Mouse (Mus musculus) kidney, postnatal 0 days (tissue): ENCODE measurements around the gene Patj. TPM values are rescaled to one million over a fixed set of nuclear protein-coding genes. Genes with fewer than 3 reads are reported as not detected.

Source experiments
- ATAC-seq: fragments of 200-750 bp; cut with Nextera tagmentation; replicated peaks from 2 replicates; pipeline ENCODE4 v1.8.0; 2017; ENCODE audit warnings: low read depth, moderate number of reproducible peaks, moderate TSS enrichment, moderate library complexity; ENCODE audit not compliant: low FRiP score
- DNase-seq: peaks from one replicate; pipeline ENCODE4 v3.0.0-alpha.2; 2016; ENCODE audit warnings: low spot score
- H3K27ac ChIP-seq: fragments of 300-500 bp; sonication (generic); 2 replicates; pipeline ENCODE4 v1.5.1; 2014; ENCODE audit warnings: mild to moderate bottlenecking
- H3K27me3 ChIP-seq: fragments of 300-500 bp; sonication (generic); 2 replicates; pipeline ENCODE4 v1.6.1; 2014; ENCODE audit warnings: low read length, mixed read lengths; ENCODE audit not compliant: insufficient read depth
- H3K36me3 ChIP-seq: fragments of 300-500 bp; sonication (generic); 2 replicates; pipeline ENCODE4 v1.6.1; 2014; ENCODE audit warnings: low read length, mixed read lengths; ENCODE audit not compliant: insufficient read depth
- H3K4me1 ChIP-seq: fragments of 300-500 bp; sonication (generic); replicated peaks from 2 replicates; pipeline ENCODE4 v1.6.1; 2014; ENCODE audit warnings: antibody characterized with exemption, low read length, mixed read lengths; ENCODE audit not compliant: insufficient read depth
- H3K4me2 ChIP-seq: fragments of 300-500 bp; sonication (generic); 2 replicates; pipeline ENCODE4 v1.6.1; 2014; ENCODE audit warnings: mild to moderate bottlenecking, low read length, moderate library complexity, mixed read lengths
- H3K4me3 ChIP-seq: fragments of 300-500 bp; sonication (generic); replicated peaks from 2 replicates; pipeline ENCODE4 v1.5.1; 2014; ENCODE audit warnings: low read depth, low read length
- H3K9ac ChIP-seq: fragments of 300-500 bp; sonication (generic); 2 replicates; pipeline ENCODE4 v1.6.1; 2014; ENCODE audit warnings: low read depth, low read length
- H3K9me3 ChIP-seq: fragments of 300-500 bp; sonication (generic); replicated peaks from 2 replicates; pipeline ENCODE4 v1.6.1; 2016; ENCODE audit warnings: low read length, inconsistent platforms, mixed read lengths
- CTCF ChIP-seq: IDR thresholded peaks from 2 replicates; pipeline ENCODE4 v1.5.1; 2016; ENCODE audit warnings: antibody characterized with exemption, low read depth, mild to moderate bottlenecking, moderate library complexity
- WGBS: fragments of 180-500 bp; shearing (Covaris S2); extraction: QIAGEN DNeasy Blood & Tissue Kit; methylation state at CpG from one replicate; pipeline ENCODE4 v1.1.7; 2014; 5-methylcytosine and 5-hydroxymethylcytosine counted together
- polyA plus RNA-seq: library from polyadenylated mRNA; unstranded; fragments of >200 nt; fragmentation: Nextera tagmentation; extraction: Ambion mirVana; gene quantifications from 2 replicates; pipeline ENCODE4 v1.2.1, GENCODE M21; 2015

The Patj gene
- polyA plus RNA-seq, 1 experiment from 2014 or later, result 15.2 TPM

DNA sequence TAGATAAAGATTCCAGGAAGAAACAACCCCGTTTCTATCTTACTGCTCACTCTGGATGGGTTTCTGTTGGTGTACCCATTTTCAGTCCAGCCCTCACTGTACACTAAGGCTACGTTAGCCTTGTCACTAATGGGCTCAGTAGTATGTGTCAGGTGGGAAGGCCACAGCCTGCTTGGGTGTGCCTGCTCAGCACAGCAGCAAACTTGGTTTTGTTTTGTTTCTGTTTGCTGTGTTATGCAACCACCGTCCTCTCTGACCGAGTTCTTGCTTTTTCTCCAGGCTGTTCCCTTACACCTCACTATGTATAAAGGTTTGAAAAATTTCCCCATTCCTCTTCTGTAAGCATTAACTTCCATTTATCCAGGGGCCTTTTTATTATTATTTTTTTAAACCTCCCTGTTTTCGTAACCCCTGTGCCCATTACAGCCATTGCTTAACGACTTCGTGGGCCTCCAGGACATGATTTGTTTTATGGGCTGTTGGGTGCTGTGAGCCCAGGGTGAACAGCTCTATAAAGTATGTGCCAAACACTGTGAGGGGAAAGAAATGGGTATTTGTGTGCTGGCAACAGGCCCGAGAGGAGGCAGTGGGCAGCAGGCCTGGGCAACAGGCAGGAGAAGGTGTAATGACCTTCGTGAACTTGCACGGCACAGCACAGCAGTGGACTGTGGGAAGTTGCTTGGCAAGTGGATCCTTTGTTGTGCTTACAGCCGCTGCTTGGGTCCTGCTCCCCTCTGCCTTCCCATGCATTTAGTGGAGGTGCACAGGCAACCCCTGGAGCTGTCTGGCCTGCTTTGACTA is 113.1 kb downstream of the Patj start:
- Histone ChIP-seq H3K36me3 (no peaks in the 10 kb centered on the region), H3K27ac (peak overlapping the region; percentile 74), H3K9me3 (no peaks in the 10 kb centered on the region), H3K4me2 (no peak overlapping the region), H3K4me1 (0 out of 2 replicates have a peak, but pooled peaks cover 4% of the 10 kb centered on the region), H3K9ac (no peak overlapping the region), H3K27me3 (no peaks in the 10 kb centered on the region), H3K4me3 (no peak overlapping the region)
- ATAC-seq, result peak; percentile 31; the same call in 1 of the 2 replicates
- WGBS, result 48% methylated on average over 11 of the region's 11 CpGs
- no peak for TF ChIP-seq CTCF
- DNase-seq, result no peak

DNA sequence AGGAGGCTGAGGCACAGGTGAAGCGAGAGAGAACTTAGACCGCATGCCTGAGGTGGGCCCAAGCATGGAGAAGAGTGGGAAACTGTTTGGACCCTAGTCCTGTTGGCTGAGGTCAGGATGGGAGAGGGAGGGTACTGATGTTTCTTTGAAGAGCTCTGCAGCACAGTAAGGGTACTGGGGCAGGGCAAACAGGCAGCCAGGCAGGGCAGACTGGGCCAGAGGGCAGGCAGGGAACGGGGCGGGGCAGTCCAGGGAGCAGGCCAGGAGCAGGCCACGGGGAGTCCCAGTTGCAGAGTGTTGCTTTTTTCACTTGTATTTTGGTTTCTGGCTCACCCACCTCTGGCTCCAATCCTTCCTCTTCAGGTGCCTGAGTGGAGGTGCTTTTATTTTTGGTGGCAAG is 114.4 kb downstream of the Patj start:
- WGBS, result 61% methylated on average over 5 of the region's 5 CpGs
- Histone ChIP-seq H3K27me3 (no peaks in the 10 kb centered on the region), H3K4me3 (no peak overlapping the region), H3K27ac (peak overlapping the region; percentile 74), H3K36me3 (no peaks in the 10 kb centered on the region), H3K4me2 (no peak overlapping the region), H3K9ac (no peak overlapping the region), H3K9me3 (no peaks in the 10 kb centered on the region), H3K4me1 (0 out of 2 replicates have a peak, but pooled peaks cover 4% of the 10 kb centered on the region)
- DNase-seq, result no peak
- TF ChIP-seq CTCF, result no peak
- 0 out of 2 replicates have a peak, but pooled peaks have one; percentile 44 for ATAC-seq

DNA sequence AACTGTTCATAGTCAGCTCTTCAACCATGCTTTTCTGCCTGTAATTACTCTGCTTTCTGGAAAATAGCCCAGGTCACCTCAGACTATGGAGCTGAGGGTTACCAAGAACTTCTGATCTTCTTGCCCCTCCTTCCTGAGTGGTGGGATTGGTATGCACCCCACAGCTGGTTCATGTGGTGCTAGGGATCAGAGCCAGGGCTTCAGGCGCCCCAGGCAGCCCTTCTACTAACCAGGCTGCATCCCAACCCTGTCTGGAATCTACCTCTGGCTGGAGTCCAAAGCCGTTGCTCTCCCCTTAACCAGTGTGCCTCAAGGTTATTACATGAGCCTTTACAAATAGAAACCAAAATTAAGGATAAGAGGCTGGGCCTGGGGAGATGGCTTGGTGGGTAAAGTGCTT is 115.7 kb downstream of the Patj start:
- Histone ChIP-seq H3K9me3 (no peaks in the 10 kb centered on the region), H3K27ac (peak overlapping the region; percentile 51), H3K4me3 (no peak overlapping the region), H3K36me3 (peaks cover 5% of the 10 kb centered on the region; the same call in 1 of the 2 replicates), H3K4me2 (no peak overlapping the region), H3K9ac (no peak overlapping the region), H3K4me1 (0 out of 2 replicates have a peak, but pooled peaks cover 4% of the 10 kb centered on the region), H3K27me3 (no peaks in the 10 kb centered on the region)
- ATAC-seq (peak; percentile 46; the same call in 1 of the 2 replicates), DNase-seq (peak; percentile 54)
- 43% methylated on average over 2 of the region's 2 CpGs for WGBS
- no peak for TF ChIP-seq CTCF

GRCm38 (mm10) chr4:98511964-98512743 is 116.6 kb downstream of the Patj start:
- no peak overlapping the region for H3K4me2 ChIP-seq
- peaks cover 9% of the 10 kb centered on the region; the same call in 1 of the 2 replicates for H3K36me3 ChIP-seq
- no peak overlapping the region for H3K4me3 ChIP-seq
- H3K27me3 ChIP-seq, result no peaks in the 10 kb centered on the region
- H3K9ac ChIP-seq, result no peak overlapping the region
- H3K27ac ChIP-seq, result no peak overlapping the region; the same call in 1 of the 2 replicates
- WGBS, result 84% methylated on average over 10 of the region's 10 CpGs
- 0 out of 2 replicates have a peak, but pooled peaks cover 4% of the 10 kb centered on the region for H3K4me1 ChIP-seq
- TF ChIP-seq CTCF, result 0 out of 2 replicates have a peak, but pooled peaks have one; percentile 7
- no peaks in the 10 kb centered on the region for H3K9me3 ChIP-seq
- ATAC-seq (no peak), DNase-seq (no peak)

DNA sequence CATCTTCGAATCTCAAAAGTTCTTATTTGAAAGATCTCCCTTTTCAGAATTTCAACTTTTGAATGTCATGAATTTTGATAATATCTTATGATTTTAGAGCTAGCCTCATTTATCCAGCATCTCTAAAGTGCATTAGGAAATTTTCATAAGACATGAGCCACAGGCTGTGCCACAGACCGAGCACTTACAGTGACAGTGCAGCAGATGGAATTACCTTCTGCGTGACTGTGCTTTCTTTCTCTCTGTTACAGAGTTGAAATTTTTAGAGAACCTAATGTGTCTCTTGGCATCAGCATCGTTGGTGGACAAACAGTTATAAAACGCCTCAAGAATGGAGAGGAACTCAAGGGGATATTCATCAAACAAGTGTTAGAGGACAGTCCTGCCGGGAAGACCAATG is 124.9 kb downstream of the Patj start:
- no peak overlapping the region for H3K27ac ChIP-seq
- DNase-seq (no peak), ATAC-seq (no peak)
- no peak for TF ChIP-seq CTCF
- H3K27me3 ChIP-seq, result no peaks in the 10 kb centered on the region
- H3K4me1 ChIP-seq, result no peaks in the 10 kb centered on the region
- H3K9me3 ChIP-seq, result no peaks in the 10 kb centered on the region
- H3K36me3 ChIP-seq, result peaks cover 13% of the 10 kb centered on the region; the same call in 1 of the 2 replicates
- no peak overlapping the region for H3K4me2 ChIP-seq
- 89% methylated on average over 6 of the region's 6 CpGs for WGBS
- no peak overlapping the region for H3K4me3 ChIP-seq
- no peak overlapping the region for H3K9ac ChIP-seq

DNA sequence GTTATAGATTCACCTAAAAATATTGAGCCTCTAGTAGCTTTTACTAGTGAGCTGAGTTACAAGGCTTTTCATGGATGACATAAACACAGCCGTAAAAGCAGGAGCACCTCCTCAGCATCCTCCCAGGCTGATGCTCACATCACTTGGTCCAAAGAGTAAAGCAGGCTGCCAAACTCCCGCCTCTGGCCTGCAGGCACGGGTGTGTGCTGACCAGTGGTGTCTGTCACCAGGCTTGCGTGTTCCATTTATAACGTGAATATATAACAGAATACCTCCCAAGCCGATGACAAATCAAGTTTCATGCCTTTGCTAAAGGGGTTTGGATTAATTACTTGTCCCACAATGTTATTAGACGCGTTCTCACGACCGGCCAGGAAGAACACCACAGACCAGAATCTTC is 128.9 kb downstream of the Patj start:
- DNase-seq (no peak), ATAC-seq (no peak)
- H3K9me3 ChIP-seq, result no peaks in the 10 kb centered on the region
- no peak overlapping the region for H3K4me3 ChIP-seq
- no peak overlapping the region for H3K4me2 ChIP-seq
- H3K36me3 ChIP-seq, result 0 out of 2 replicates have a peak, but pooled peaks cover 2% of the 10 kb centered on the region
- H3K9ac ChIP-seq, result no peak overlapping the region
- WGBS, result 92% methylated on average over 10 of the region's 10 CpGs
- H3K27ac ChIP-seq, result no peak overlapping the region
- H3K27me3 ChIP-seq, result no peaks in the 10 kb centered on the region
- no peaks in the 10 kb centered on the region for H3K4me1 ChIP-seq
- no peak for TF ChIP-seq CTCF
